Mouse (Mus musculus) ovary, adult 18-20 months (tissue): ENCODE results near the gene Nek11.
"Not testable (repeated sequence)": the region's sequence is repeated elsewhere in the genome, so short reads cannot be mapped to it uniquely, and the experiment has no call there.

Experiments
- DNase-seq: peaks from one replicate; pipeline ENCODE4 v3.0.0; 2022; ENCODE audit warnings: low spot score, mixed read lengths

Gene Nek11

GRCm38 (mm10) chr9:105134536-105134935, 260.8 kb downstream of the Nek11 start:
- no peak for DNase-seq

GRCm38 (mm10) chr9:105132002-105132367, 263.3 kb downstream of the Nek11 start:
- DNase-seq: no peak

GRCm38 (mm10) chr9:105131253-105132001, 263.9 kb downstream of the Nek11 start, which contains the start of gene Nudt16:
TSS of gene Nudt16 (minus strand) at chr9:105131824.
- peak; percentile 84 for DNase-seq

DNA sequence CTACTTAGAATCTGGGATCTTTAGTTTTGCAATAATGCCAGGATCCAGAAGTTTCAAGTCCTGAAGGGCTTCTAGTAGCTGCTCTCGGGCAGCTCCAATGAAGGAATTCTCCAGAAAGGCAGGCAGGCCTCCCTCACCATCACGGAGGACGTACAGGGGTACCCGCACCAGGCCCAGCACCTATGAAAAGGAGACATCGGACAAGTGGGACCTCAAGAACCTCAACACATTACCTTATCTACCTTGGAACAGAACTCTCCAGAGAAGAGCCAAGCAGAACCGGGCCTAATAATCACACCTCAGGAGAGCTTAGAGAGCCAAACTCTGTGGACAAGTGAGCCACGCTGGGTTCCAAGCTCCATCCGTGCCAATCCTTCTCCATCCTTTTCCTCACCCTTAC, 265.0 kb downstream of the Nek11 start:
- DNase-seq: no peak

DNA sequence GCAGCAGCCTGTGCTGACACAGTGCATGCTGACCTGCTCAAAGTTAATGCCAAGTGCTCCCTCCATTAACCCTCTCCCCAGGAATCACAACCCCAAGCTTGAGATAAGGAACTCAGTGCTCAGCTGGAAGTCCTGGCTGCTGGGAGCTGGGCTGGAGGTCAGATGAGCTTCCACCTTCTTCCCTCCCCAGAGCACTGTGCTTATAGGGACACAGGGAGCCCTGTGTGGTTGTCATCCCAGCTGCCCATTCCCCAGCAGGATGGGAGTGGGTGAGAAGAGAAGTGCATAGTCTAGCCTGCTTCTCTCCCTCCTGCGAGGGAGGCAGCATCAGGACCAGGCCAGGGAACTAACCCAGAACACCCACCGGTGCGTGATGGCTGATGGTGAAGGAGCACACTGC, 270.1 kb downstream of the Nek11 start:
- DNase-seq: not testable (repeated sequence)
